Comparison of ENCODE assay signal across 23 mouse cellular contexts in genomic region chr7:4816559-4816958, GRCm38 (mm10). TPM values are rescaled to one million over a fixed set of nuclear protein-coding genes. Genes with fewer than 3 reads are reported as not detected.
DNase-seq lines count a peak whose midpoint lies in the region; ATAC-seq and TF ChIP-seq lines count a peak whose summit lies in the region.
"Had no signal": no experiment of that assay in that cellular context is flagged by ENCODE, and none has a peak within 500 bp of the region (broad histone marks: within the 10 kb centered on the region; RNA-seq: fewer than 3 reads in every experiment).

No protein-coding gene starts in this region.

- TF ChIP-seq POLR2A in thymus, adult 2 months (IDR thresholded peaks at IDR 0.05; ENCODE audit: control insufficient read depth, extremely low read depth, insufficient read depth, low read length, poor library complexity): no peak

- no peak overlapping the region for H3K9ac ChIP-seq in liver, postnatal 0 days (replicated peaks)
- H3K9ac ChIP-seq in liver, embryonic 11.5 days (ENCODE audit: low read depth, low read length): no peak overlapping the region
- H3K9ac ChIP-seq in forebrain, embryonic 12.5 days: no peak overlapping the region
- H3K9ac ChIP-seq: embryonic facial prominence, embryonic 13.5 days; forebrain, embryonic 13.5 days; forebrain, postnatal 0 days; heart, embryonic 15.5 days; hindbrain, embryonic 15.5 days had no signal

- no peak for ATAC-seq in liver, postnatal 0 days
- ATAC-seq in liver, embryonic 11.5 days (replicated peaks; ENCODE audit: low FRiP score): no peak
- no peak for ATAC-seq in forebrain, embryonic 12.5 days (ENCODE audit: low FRiP score)
- ATAC-seq: forebrain, embryonic 13.5 days; forebrain, postnatal 0 days had no signal

- no peak for DNase-seq in liver, postnatal 0 days
- no peak for DNase-seq in liver, embryonic 11.5 days (ENCODE audit: low spot score)
- peak; percentile 20 for DNase-seq in thymus, adult 2 months
- no peak for DNase-seq in thymus, postnatal 10 days (ENCODE audit: low spot score in 2 of 2)
- peak; percentile 37 for DNase-seq in T-cell, adult 2 months (ENCODE audit: low spot score)
- DNase-seq in thymus, postnatal 25 days: peak; percentile 12
- DNase-seq in limb, embryonic 10.5 days (ENCODE audit: low spot score): no peak
- DNase-seq: adrenal gland, postnatal 14 days; B cell, adult 2 months; cerebellum, adult 18-20 months; cerebellum, adult 9-11 months; cerebellum, postnatal 36 days; forebrain, postnatal 0 days; gastrocnemius, postnatal 14 days; heart, adult 2 months; heart, postnatal 36 days had no signal

- peaks cover 6% of the 10 kb centered on the region; the same call in 1 of the 2 replicates for H3K4me1 ChIP-seq in liver, postnatal 0 days (ENCODE audit: insufficient read depth)
- H3K4me1 ChIP-seq in liver, embryonic 11.5 days (replicated peaks; ENCODE audit: control insufficient read depth, insufficient read depth, low read length): 0 out of 2 replicates have a peak, but pooled peaks cover 4% of the 10 kb centered on the region
- peaks cover 16% of the 10 kb centered on the region for H3K4me1 ChIP-seq in thymus, adult 2 months (replicated peaks; ENCODE audit: control insufficient read depth, insufficient read depth, low read length)
- peaks cover 8% of the 10 kb centered on the region for H3K4me1 ChIP-seq in forebrain, embryonic 12.5 days
- peaks cover 8% of the 10 kb centered on the region for H3K4me1 ChIP-seq in limb, embryonic 10.5 days

- no peaks in the 10 kb centered on the region for H3K36me3 ChIP-seq in liver, postnatal 0 days (replicated peaks; ENCODE audit: insufficient read depth, low read length)
- H3K36me3 ChIP-seq in liver, embryonic 11.5 days (ENCODE audit: control insufficient read depth, insufficient read depth, low read length): no peaks in the 10 kb centered on the region
- no peaks in the 10 kb centered on the region for H3K36me3 ChIP-seq in thymus, adult 2 months (ENCODE audit: control insufficient read depth, insufficient read depth, low read length)
- no peaks in the 10 kb centered on the region for H3K36me3 ChIP-seq in forebrain, embryonic 12.5 days (replicated peaks)
- no peaks in the 10 kb centered on the region for H3K36me3 ChIP-seq in limb, embryonic 10.5 days
- H3K36me3 ChIP-seq: embryonic facial prominence, embryonic 13.5 days; heart, embryonic 15.5 days; hindbrain, embryonic 15.5 days had no signal

- no peak for TF ChIP-seq CTCF in liver, postnatal 0 days (IDR thresholded peaks at IDR 0.05; ENCODE audit: low read depth)
- no peak for TF ChIP-seq CTCF in thymus, adult 2 months (IDR thresholded peaks at IDR 0.05; ENCODE audit: borderline replicate concordance, control insufficient read depth, extremely low read depth, insufficient read depth, low read length, poor library complexity)

- no peak overlapping the region for H3K4me3 ChIP-seq in liver, postnatal 0 days (ENCODE audit: low read depth, low read length)
- H3K4me3 ChIP-seq in liver, embryonic 11.5 days (ENCODE audit: low read depth, low read length): no peak overlapping the region
- H3K4me3 ChIP-seq in thymus, adult 2 months (ENCODE audit: control insufficient read depth, insufficient read depth, low read length): no peak overlapping the region
- no peak overlapping the region for H3K4me3 ChIP-seq in forebrain, embryonic 12.5 days (replicated peaks)
- no peak overlapping the region for H3K4me3 ChIP-seq in limb, embryonic 10.5 days
- H3K4me3 ChIP-seq: embryonic facial prominence, embryonic 13.5 days; forebrain, embryonic 13.5 days; heart, adult 2 months; heart, embryonic 15.5 days; hindbrain, embryonic 15.5 days had no signal

- no peaks in the 10 kb centered on the region for H3K9me3 ChIP-seq in liver, postnatal 0 days (ENCODE audit: low read length)
- no peaks in the 10 kb centered on the region for H3K9me3 ChIP-seq in liver, embryonic 11.5 days (ENCODE audit: control insufficient read depth, low read length)
- no peaks in the 10 kb centered on the region for H3K9me3 ChIP-seq in forebrain, embryonic 12.5 days
- no peaks in the 10 kb centered on the region for H3K9me3 ChIP-seq in limb, embryonic 10.5 days (replicated peaks)
- H3K9me3 ChIP-seq: embryonic facial prominence, embryonic 13.5 days; forebrain, embryonic 13.5 days; heart, embryonic 15.5 days; hindbrain, embryonic 15.5 days had no signal

- no peak overlapping the region for H3K4me2 ChIP-seq in liver, postnatal 0 days (ENCODE audit: low read depth, low read length)
- no peak overlapping the region for H3K4me2 ChIP-seq in liver, embryonic 11.5 days
- no peak overlapping the region for H3K4me2 ChIP-seq in forebrain, embryonic 12.5 days
- H3K4me2 ChIP-seq: embryonic facial prominence, embryonic 13.5 days; forebrain, embryonic 13.5 days; heart, embryonic 11.5 days; heart, embryonic 15.5 days; hindbrain, embryonic 15.5 days had no signal

- no peaks in the 10 kb centered on the region for H3K27me3 ChIP-seq in liver, postnatal 0 days (ENCODE audit: insufficient read depth, low read length)
- H3K27me3 ChIP-seq in liver, embryonic 11.5 days (replicated peaks; ENCODE audit: control insufficient read depth, insufficient read depth, low read length): no peaks in the 10 kb centered on the region
- no peaks in the 10 kb centered on the region for H3K27me3 ChIP-seq in thymus, adult 2 months (ENCODE audit: control insufficient read depth, insufficient read depth, low read length)
- no peaks in the 10 kb centered on the region for H3K27me3 ChIP-seq in forebrain, embryonic 12.5 days
- H3K27me3 ChIP-seq in limb, embryonic 10.5 days (ENCODE audit: low read depth, poor library complexity, severe bottlenecking): no peaks in the 10 kb centered on the region
- H3K27me3 ChIP-seq: embryonic facial prominence, embryonic 13.5 days; forebrain, embryonic 13.5 days; heart, embryonic 15.5 days; hindbrain, embryonic 15.5 days had no signal

- peak; percentile 60; the same call in 1 of the 2 replicates for TF ChIP-seq EP300 in liver, postnatal 0 days (IDR thresholded peaks at IDR 0.05; ENCODE audit: low read depth)

- H3K27ac ChIP-seq in liver, postnatal 0 days (ENCODE audit: low read depth): no peak overlapping the region
- H3K27ac ChIP-seq in liver, embryonic 11.5 days (ENCODE audit: low read depth, low read length): no peak overlapping the region
- peak overlapping the region; percentile 71 for H3K27ac ChIP-seq in thymus, adult 2 months (ENCODE audit: control insufficient read depth, insufficient read depth, low read length)
- H3K27ac ChIP-seq in forebrain, embryonic 12.5 days: no peak overlapping the region
- no peak overlapping the region for H3K27ac ChIP-seq in limb, embryonic 10.5 days
- H3K27ac ChIP-seq: embryonic facial prominence, embryonic 13.5 days; forebrain, embryonic 13.5 days; heart, adult 2 months; heart, embryonic 15.5 days; hindbrain, embryonic 15.5 days had no signal

RNA-seq across cellular contexts. Expression of gene Ube2s, which starts 4.2 kb away (rescaled TPM):
- polyA plus RNA-seq in liver, postnatal 0 days (2015; fragmentation: Nextera tagmentation; extraction: Ambion mirVana): 135 and 139 TPM in 2 replicates
- 367 and 402 TPM in 2 replicates for polyA plus RNA-seq in liver, embryonic 11.5 days (2014; fragmentation: Nextera tagmentation; extraction: Ambion mirVana)
- polyA plus RNA-seq in thymus, adult 2 months (2012; rRNA removed): 970 and 1,071 TPM in 2 replicates
- 434 and 445 TPM in 2 replicates for polyA plus RNA-seq in forebrain, embryonic 12.5 days (2016; fragmentation: Nextera tagmentation; extraction: Ambion mirVana)
- 500 and 550 TPM in 2 replicates for polyA plus RNA-seq in limb, embryonic 10.5 days (2016; fragmentation: Nextera tagmentation; extraction: Ambion mirVana)

RNA-seq across cellular contexts. Expression of gene Rpl28, which starts 23.9 kb away (rescaled TPM):
- 280 and 288 TPM in 2 replicates for polyA plus RNA-seq in liver, postnatal 0 days (2015; fragmentation: Nextera tagmentation; extraction: Ambion mirVana)
- 218 and 238 TPM in 2 replicates for polyA plus RNA-seq in liver, embryonic 11.5 days (2014; fragmentation: Nextera tagmentation; extraction: Ambion mirVana)
- polyA plus RNA-seq in thymus, adult 2 months (2012; rRNA removed): 367 and 512 TPM in 2 replicates
- 306 and 310 TPM in 2 replicates for polyA plus RNA-seq in forebrain, embryonic 12.5 days (2016; fragmentation: Nextera tagmentation; extraction: Ambion mirVana)
- 396 and 427 TPM in 2 replicates for polyA plus RNA-seq in limb, embryonic 10.5 days (2016; fragmentation: Nextera tagmentation; extraction: Ambion mirVana)

RNA-seq across cellular contexts. Expression of gene Tmem238, which starts 27.1 kb away (rescaled TPM):
- 23.6 and 24.2 TPM in 2 replicates for polyA plus RNA-seq in liver, postnatal 0 days (2015; fragmentation: Nextera tagmentation; extraction: Ambion mirVana)
- polyA plus RNA-seq in liver, embryonic 11.5 days (2014; fragmentation: Nextera tagmentation; extraction: Ambion mirVana): 12.2 and 12.4 TPM in 2 replicates
- 18.1 and 23.5 TPM in 2 replicates for polyA plus RNA-seq in thymus, adult 2 months (2012; rRNA removed)
- polyA plus RNA-seq in forebrain, embryonic 12.5 days (2016; fragmentation: Nextera tagmentation; extraction: Ambion mirVana): 2.7 and 3.6 TPM in 2 replicates
- 4.8 and 5.8 TPM in 2 replicates for polyA plus RNA-seq in limb, embryonic 10.5 days (2016; fragmentation: Nextera tagmentation; extraction: Ambion mirVana)

RNA-seq across cellular contexts. Expression of gene Shisa7, which starts 27.9 kb away (rescaled TPM):
- not detected in 2 replicates for polyA plus RNA-seq in liver, postnatal 0 days (2015; fragmentation: Nextera tagmentation; extraction: Ambion mirVana)
- 0.03 and 0.11 TPM in 2 replicates for polyA plus RNA-seq in liver, embryonic 11.5 days (2014; fragmentation: Nextera tagmentation; extraction: Ambion mirVana)
- polyA plus RNA-seq in thymus, adult 2 months (2012; rRNA removed): 0.48 and 0.74 TPM in 2 replicates
- 4.0 and 4.6 TPM in 2 replicates for polyA plus RNA-seq in forebrain, embryonic 12.5 days (2016; fragmentation: Nextera tagmentation; extraction: Ambion mirVana)
- 0.16 and 0.18 TPM in 2 replicates for polyA plus RNA-seq in limb, embryonic 10.5 days (2016; fragmentation: Nextera tagmentation; extraction: Ambion mirVana)

RNA-seq across cellular contexts. Expression of gene Tmem190, which starts 33.8 kb away (rescaled TPM):
- polyA plus RNA-seq in liver, postnatal 0 days (2015; fragmentation: Nextera tagmentation; extraction: Ambion mirVana): 0.34 TPM in 1 of 2 replicates, not detected in the other
- 0.86 TPM in 1 of 2 replicates, not detected in the other for polyA plus RNA-seq in liver, embryonic 11.5 days (2014; fragmentation: Nextera tagmentation; extraction: Ambion mirVana)
- not detected in 2 replicates for polyA plus RNA-seq in thymus, adult 2 months (2012; rRNA removed)
- polyA plus RNA-seq in forebrain, embryonic 12.5 days (2016; fragmentation: Nextera tagmentation; extraction: Ambion mirVana): not detected in 2 replicates
- not detected in 2 replicates for polyA plus RNA-seq in limb, embryonic 10.5 days (2016; fragmentation: Nextera tagmentation; extraction: Ambion mirVana)
- polyA plus RNA-seq: embryonic facial prominence, embryonic 13.5 days; forebrain, embryonic 13.5 days; forebrain, postnatal 0 days; heart, embryonic 11.5 days; heart, embryonic 15.5 days; hindbrain, embryonic 11.5 days; hindbrain, embryonic 15.5 days had no signal

Comparison
In these comparisons a context has a peak if more than half of its experiments do, and no peak if none do; other contexts are left out.
1. DNase-seq: peak in thymus, adult 2 months (single experiment), T-cell, adult 2 months (single experiment) and thymus, postnatal 25 days (single experiment); none in liver, postnatal 0 days (single experiment), liver, embryonic 11.5 days (single experiment), thymus, postnatal 10 days (0 of 2) and limb, embryonic 10.5 days (single experiment).